13 mouse cellular contexts compared by ENCODE assay signal in the genomic region with DNA sequence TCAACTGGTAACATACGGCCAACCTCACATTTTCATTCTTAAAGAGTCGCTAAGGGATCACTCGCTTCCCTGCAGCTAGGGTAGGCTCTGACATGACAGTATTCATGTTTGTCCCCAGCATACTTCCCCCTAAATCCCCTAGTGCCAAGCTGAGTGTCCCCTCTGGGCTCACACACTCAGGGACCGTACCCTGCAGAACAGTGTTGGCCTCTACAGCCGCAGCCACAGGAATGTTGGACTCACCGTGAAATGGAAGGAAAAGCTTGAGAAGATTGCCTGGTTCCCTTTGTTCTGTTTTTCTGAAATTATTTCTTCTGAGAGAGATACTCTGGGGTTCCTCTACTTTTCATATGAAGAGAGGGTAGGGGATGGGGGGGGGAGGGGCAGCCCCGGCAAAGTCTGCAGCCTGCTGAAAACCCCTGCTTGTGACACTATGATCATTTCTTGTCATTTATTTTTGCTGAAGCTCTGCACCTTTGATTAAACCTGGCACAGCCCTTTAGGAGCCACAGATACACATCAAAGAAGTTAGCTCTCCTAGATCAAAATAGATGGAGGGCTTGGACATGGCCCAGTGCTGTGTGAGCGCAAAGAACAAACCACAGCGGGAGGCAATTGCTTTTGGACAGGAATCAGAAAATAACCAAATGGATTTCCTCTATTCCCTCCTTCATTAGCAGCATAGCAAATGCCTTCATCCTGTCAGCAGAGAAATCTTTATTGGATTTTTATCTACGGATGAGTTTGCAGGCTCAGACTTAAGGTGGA.
DNase-seq lines count a peak whose midpoint lies in the region; ATAC-seq and TF ChIP-seq lines count a peak whose summit lies in the region.
"Had no signal": no experiment of that assay in that cellular context is flagged by ENCODE, and none has a peak within 500 bp of the region (broad histone marks: within the 10 kb centered on the region; RNA-seq: fewer than 3 reads in every experiment).

No protein-coding gene starts in this region.

- H3K9ac ChIP-seq in hindbrain, embryonic 13.5 days, result no peak overlapping the region
- H3K9ac ChIP-seq in lung, postnatal 0 days (replicated peaks; ENCODE audit: low read depth), result no peak overlapping the region
- H3K9ac ChIP-seq in midbrain, embryonic 14.5 days (replicated peaks; ENCODE audit: low read length), result no peak overlapping the region; the same call in 1 of the 2 replicates
- H3K9ac ChIP-seq in stomach, postnatal 0 days (ENCODE audit: low read length), result no peak overlapping the region

- ATAC-seq in hindbrain, embryonic 13.5 days (ENCODE audit: low FRiP score), result no peak
- ATAC-seq in lung, postnatal 0 days, result no peak
- ATAC-seq in midbrain, embryonic 14.5 days (ENCODE audit: low FRiP score, low TSS enrichment), result no peak; the same call in 1 of the 2 replicates
- ATAC-seq in stomach, postnatal 0 days (ENCODE audit: low FRiP score, low TSS enrichment), result no peak
- ATAC-seq: CD4-positive, CD25-positive, alpha-beta regulatory T cell, adult 4 months; Patski had no signal

- H3K36me3 ChIP-seq in hindbrain, embryonic 13.5 days, result no peaks in the 10 kb centered on the region
- H3K36me3 ChIP-seq in hindbrain, embryonic 10.5 days, result no peaks in the 10 kb centered on the region
- H3K36me3 ChIP-seq in lung, postnatal 0 days (ENCODE audit: insufficient read depth, low read length), result no peaks in the 10 kb centered on the region
- no peaks in the 10 kb centered on the region for H3K36me3 ChIP-seq in midbrain, embryonic 14.5 days (ENCODE audit: control insufficient read depth, insufficient read depth, low read length)
- H3K36me3 ChIP-seq in stomach, postnatal 0 days (ENCODE audit: control insufficient read depth, insufficient read depth, low read length), result no peaks in the 10 kb centered on the region
- H3K36me3 ChIP-seq: heart, embryonic 10.5 days had no signal

- H3K4me3 ChIP-seq in hindbrain, embryonic 13.5 days, result no peak overlapping the region
- no peak overlapping the region for H3K4me3 ChIP-seq in hindbrain, embryonic 10.5 days
- no peak overlapping the region for H3K4me3 ChIP-seq in lung, postnatal 0 days (ENCODE audit: low read depth, low read length)
- no peak overlapping the region for H3K4me3 ChIP-seq in midbrain, embryonic 14.5 days (replicated peaks; ENCODE audit: low read depth, low read length)
- H3K4me3 ChIP-seq in stomach, postnatal 0 days (ENCODE audit: low read depth, low read length), result no peak overlapping the region
- H3K4me3 ChIP-seq: heart, embryonic 10.5 days; layer of hippocampus, adult 2 months had no signal

- no peak for DNase-seq in hindbrain, embryonic 10.5 days (ENCODE audit: low spot score)
- DNase-seq in lung, postnatal 36 days, result peak; percentile 4
- DNase-seq in lung, postnatal 0 days (ENCODE audit: low spot score), result no peak
- DNase-seq in cerebellum, postnatal 25 days, result peak; percentile 37 to 60
- DNase-seq in midbrain, embryonic 14.5 days, result peak; percentile 71
- no peak for DNase-seq in right cerebral cortex, adult 18-20 months
- DNase-seq in stomach, postnatal 0 days (ENCODE audit: low spot score), result no peak
- DNase-seq: adrenal gland, adult 2 months had no signal

- H3K9me3 ChIP-seq in hindbrain, embryonic 13.5 days, result no peaks in the 10 kb centered on the region
- H3K9me3 ChIP-seq in hindbrain, embryonic 10.5 days, result 0 out of 2 replicates have a peak, but pooled peaks cover 2% of the 10 kb centered on the region
- H3K9me3 ChIP-seq in lung, postnatal 0 days (ENCODE audit: low read length), result no peaks in the 10 kb centered on the region
- H3K9me3 ChIP-seq in midbrain, embryonic 14.5 days (ENCODE audit: control insufficient read depth, low read length), result no peaks in the 10 kb centered on the region
- H3K9me3 ChIP-seq in stomach, postnatal 0 days (ENCODE audit: control insufficient read depth, low read length), result no peaks in the 10 kb centered on the region
- H3K9me3 ChIP-seq: heart, embryonic 10.5 days had no signal

- H3K4me2 ChIP-seq in hindbrain, embryonic 13.5 days, result no peak overlapping the region
- no peak overlapping the region for H3K4me2 ChIP-seq in lung, postnatal 0 days (replicated peaks; ENCODE audit: low read depth, low read length)
- no peak overlapping the region for H3K4me2 ChIP-seq in midbrain, embryonic 14.5 days (ENCODE audit: low read length)
- H3K4me2 ChIP-seq in stomach, postnatal 0 days (replicated peaks; ENCODE audit: low read depth), result no peak overlapping the region

- no peaks in the 10 kb centered on the region for H3K27me3 ChIP-seq in hindbrain, embryonic 13.5 days
- H3K27me3 ChIP-seq in hindbrain, embryonic 10.5 days (ENCODE audit: insufficient read depth, poor library complexity, severe bottlenecking), result peaks cover 6% of the 10 kb centered on the region; the same call in 1 of the 2 replicates
- H3K27me3 ChIP-seq in lung, postnatal 0 days (replicated peaks; ENCODE audit: insufficient read depth, low read length), result no peaks in the 10 kb centered on the region
- H3K27me3 ChIP-seq in midbrain, embryonic 14.5 days (ENCODE audit: control insufficient read depth, insufficient read depth, low read length), result no peaks in the 10 kb centered on the region
- H3K27me3 ChIP-seq in stomach, postnatal 0 days (ENCODE audit: control insufficient read depth, insufficient read depth, low read length), result no peaks in the 10 kb centered on the region

- H3K27ac ChIP-seq in hindbrain, embryonic 13.5 days, result peak overlapping the region; percentile 19; the same call in 1 of the 2 replicates
- no peak overlapping the region; the same call in 1 of the 2 replicates for H3K27ac ChIP-seq in hindbrain, embryonic 10.5 days
- no peak overlapping the region for H3K27ac ChIP-seq in lung, postnatal 0 days (ENCODE audit: low read length)
- H3K27ac ChIP-seq in midbrain, embryonic 14.5 days (replicated peaks; ENCODE audit: low read depth, low read length), result peak overlapping the region; percentile 84
- H3K27ac ChIP-seq in stomach, postnatal 0 days (replicated peaks), result no peak overlapping the region
- H3K27ac ChIP-seq: heart, embryonic 10.5 days; layer of hippocampus, adult 2 months had no signal

- TF ChIP-seq EP300 in lung, postnatal 0 days (IDR thresholded peaks at IDR 0.05), result no peak
- TF ChIP-seq EP300 in stomach, postnatal 0 days (optimal IDR thresholded peaks at IDR 0.05), result no peak

- peaks cover 31% of the 10 kb centered on the region for H3K4me1 ChIP-seq in hindbrain, embryonic 13.5 days (replicated peaks)
- H3K4me1 ChIP-seq in hindbrain, embryonic 10.5 days (replicated peaks), result peaks cover 22% of the 10 kb centered on the region
- H3K4me1 ChIP-seq in lung, postnatal 0 days (ENCODE audit: insufficient read depth, low read depth, low read length), result no peaks in the 10 kb centered on the region
- H3K4me1 ChIP-seq in midbrain, embryonic 14.5 days (ENCODE audit: control insufficient read depth, insufficient read depth, low read length), result peaks cover 27% of the 10 kb centered on the region
- no peaks in the 10 kb centered on the region for H3K4me1 ChIP-seq in stomach, postnatal 0 days (replicated peaks; ENCODE audit: control insufficient read depth, insufficient read depth)
- H3K4me1 ChIP-seq: heart, embryonic 10.5 days had no signal

- no peak for TF ChIP-seq CTCF in lung, postnatal 0 days (IDR thresholded peaks at IDR 0.05)
- TF ChIP-seq CTCF in stomach, postnatal 0 days (IDR thresholded peaks at IDR 0.05; ENCODE audit: low read depth), result no peak

- 64% methylated on average over 10 of the region's 10 CpGs for WGBS in hindbrain, embryonic 13.5 days
- WGBS in hindbrain, embryonic 10.5 days, result 86% methylated on average over 10 of the region's 10 CpGs
- WGBS in lung, postnatal 0 days, result 75% methylated on average over 10 of the region's 10 CpGs
- WGBS in midbrain, embryonic 14.5 days, result 53% methylated on average over 10 of the region's 10 CpGs
- WGBS in stomach, postnatal 0 days, result 75% methylated on average over 10 of the region's 10 CpGs

Comparison
In these comparisons a context has a peak if more than half of its experiments do, and no peak if none do; other contexts are left out.
1. H3K27ac ChIP-seq: peak in hindbrain, embryonic 13.5 days (single experiment) and midbrain, embryonic 14.5 days (single experiment); none in hindbrain, embryonic 10.5 days (single experiment), lung, postnatal 0 days (single experiment) and stomach, postnatal 0 days (single experiment).
2. DNase-seq: peak in lung, postnatal 36 days (single experiment), cerebellum, postnatal 25 days (2 of 2) and midbrain, embryonic 14.5 days (single experiment); none in hindbrain, embryonic 10.5 days (single experiment), lung, postnatal 0 days (single experiment), right cerebral cortex, adult 18-20 months (single experiment) and stomach, postnatal 0 days (single experiment).